Mouse (Mus musculus) lung, adult 2 months (tissue): Measurements from ENCODE around the gene Abl2.

Source experiments
- CTCF ChIP-seq: fragments of 200-500 bp; IDR thresholded peaks from 2 replicates; pipeline ENCODE4 v1.5.1; 2011; ENCODE audit warnings: mild to moderate bottlenecking, low read length, control low read depth; ENCODE audit not compliant: insufficient read depth
- POLR2A ChIP-seq: fragments of 200-500 bp; IDR thresholded peaks from 2 replicates; pipeline ENCODE4 v1.6.1; 2011; ENCODE audit warnings: low read depth, mild to moderate bottlenecking, control low read depth, low read length, borderline replicate concordance; ENCODE audit errors: extremely low read depth

DNA sequence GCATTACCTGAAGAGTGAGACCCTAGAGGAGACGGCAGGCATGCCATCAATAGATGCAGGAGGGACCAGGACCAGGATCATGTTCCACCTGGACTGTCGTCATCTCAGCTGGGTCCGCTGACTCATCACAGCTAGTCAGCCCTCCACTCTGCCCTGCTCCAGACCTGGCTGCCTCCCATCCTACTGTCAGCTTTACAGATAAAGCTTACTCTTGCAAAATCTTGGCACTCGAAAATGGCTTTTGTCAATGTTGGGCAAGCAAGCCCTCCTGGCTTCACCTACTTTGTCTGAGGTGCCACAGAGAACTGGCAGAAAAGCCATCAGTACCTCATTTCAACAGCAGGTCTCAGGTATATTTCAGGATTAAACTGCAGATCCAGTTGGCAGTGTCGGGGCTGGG lies 100.1 kb downstream of the Abl2 start:
- TF ChIP-seq POLR2A (no peak), CTCF (no peak)
